In the genomic region with DNA sequence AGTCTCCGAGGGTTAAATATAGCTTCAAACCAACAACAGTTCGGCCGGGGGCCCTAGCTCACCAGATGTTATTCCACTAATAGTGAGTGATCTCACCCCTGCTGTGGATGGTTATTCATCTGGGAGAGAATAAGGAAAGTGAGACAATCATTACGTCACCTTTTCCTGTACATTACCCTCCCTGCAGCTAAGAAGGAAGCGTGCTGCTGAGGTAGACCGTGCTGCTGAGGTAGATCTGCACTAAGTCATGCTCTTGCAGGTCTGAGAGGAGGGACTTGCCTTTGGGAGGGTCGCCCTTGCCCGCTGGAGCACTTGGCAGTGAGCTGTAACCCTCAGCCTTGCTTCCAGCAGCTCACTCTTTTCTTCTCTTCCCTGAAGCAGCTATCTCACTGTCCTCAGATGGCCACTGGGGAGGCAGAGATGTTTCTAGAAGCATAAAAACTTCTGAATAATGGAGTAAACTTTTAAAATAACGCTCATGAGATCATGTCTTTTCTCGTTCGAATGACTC, we compare ENCODE assay signal across 8 mouse cellular contexts.
DNase-seq lines count a peak whose midpoint lies in the region; ATAC-seq and TF ChIP-seq lines count a peak whose summit lies in the region.

No protein-coding gene starts in this region.

- TF ChIP-seq CTCF in kidney, adult 2 months (conservative IDR thresholded peaks at IDR 0.05; ENCODE audit: insufficient read depth, insufficient read length, low read depth, low read length): no peak
- no peak for TF ChIP-seq CTCF in intestine, postnatal 0 days (IDR thresholded peaks at IDR 0.05; ENCODE audit: low read depth)

- 0 out of 2 replicates have a peak, but pooled peaks have one; percentile 28 for ATAC-seq in intestine, postnatal 0 days

- no peak overlapping the region for H3K4me3 ChIP-seq in kidney, adult 2 months (ENCODE audit: insufficient read depth, low read depth, low read length)
- H3K4me3 ChIP-seq in brown adipose tissue, adult 24 weeks (ENCODE audit: insufficient read depth, low read depth, low read length): peak overlapping the region; percentile 17
- no peak overlapping the region for H3K4me3 ChIP-seq in intestine, postnatal 0 days (ENCODE audit: low read depth, low read length)

- no peaks in the 10 kb centered on the region for H3K36me3 ChIP-seq in kidney, adult 2 months (ENCODE audit: control insufficient read depth, insufficient read depth, low read length)
- H3K36me3 ChIP-seq in intestine, postnatal 0 days (ENCODE audit: control insufficient read depth, insufficient read depth): no peaks in the 10 kb centered on the region

- no peaks in the 10 kb centered on the region for H3K4me1 ChIP-seq in kidney, adult 2 months (ENCODE audit: control insufficient read depth, insufficient read depth, low read length)
- H3K4me1 ChIP-seq in brown adipose tissue, adult 24 weeks (ENCODE audit: control insufficient read depth, insufficient read depth, insufficient read length, low read length): peaks cover 2% of the 10 kb centered on the region; the same call in 1 of the 2 replicates
- no peaks in the 10 kb centered on the region for H3K4me1 ChIP-seq in intestine, postnatal 0 days (replicated peaks; ENCODE audit: control insufficient read depth, insufficient read depth, low read length)

- no peak for TF ChIP-seq POLR2A in kidney, adult 2 months (IDR thresholded peaks at IDR 0.05; ENCODE audit: low read depth, low read length)

- peak overlapping the region; percentile 30; the same call in 1 of the 2 replicates for H3K4me2 ChIP-seq in intestine, postnatal 0 days (replicated peaks; ENCODE audit: low read depth)

- no peaks in the 10 kb centered on the region for H3K27me3 ChIP-seq in kidney, adult 2 months (replicated peaks; ENCODE audit: control insufficient read depth, insufficient read depth, low read length)
- H3K27me3 ChIP-seq in intestine, postnatal 0 days (replicated peaks; ENCODE audit: control insufficient read depth, insufficient read depth, low read length): no peaks in the 10 kb centered on the region

- H3K27ac ChIP-seq in kidney, adult 2 months (ENCODE audit: insufficient read depth, low read depth, low read length): no peak overlapping the region
- H3K27ac ChIP-seq in brown adipose tissue, adult 24 weeks (replicated peaks; ENCODE audit: low read depth, low read length): peak overlapping the region; percentile 77
- H3K27ac ChIP-seq in intestine, postnatal 0 days (ENCODE audit: low read depth, low read length): no peak overlapping the region

- no peak overlapping the region for H3K9ac ChIP-seq in intestine, postnatal 0 days (ENCODE audit: low read depth, low read length)

- 48% methylated on average over 11 of the region's 11 CpGs for WGBS in kidney, adult 2 months
- 43% methylated on average over 11 of the region's 11 CpGs for WGBS in intestine, postnatal 0 days

- H3K9me3 ChIP-seq in intestine, postnatal 0 days (ENCODE audit: control insufficient read depth): no peaks in the 10 kb centered on the region

- intact Hi-C loops in gastrocnemius, postnatal 36 days (cut with DNase I): no loop called here

- DNase-seq in kidney, adult 2 months: peak; percentile 17
- DNase-seq in kidney, adult 18-20 months: no peak
- peak; percentile 7 to 49 for DNase-seq in gastrocnemius, postnatal 36 days
- DNase-seq in retina, embryonic 14.5 days (ENCODE audit: low spot score): peak; percentile 10
- no peak for DNase-seq in spleen, postnatal 10 days (ENCODE audit: low spot score in 2 of 2)
- DNase-seq in layer of hippocampus, adult 8-10 months (ENCODE audit: low spot score in 2 of 2): no peak

Comparison
In these comparisons a context has a peak if more than half of its experiments do, and no peak if none do; other contexts are left out.
1. DNase-seq: peak in kidney, adult 2 months (single experiment), gastrocnemius, postnatal 36 days (2 of 2) and retina, embryonic 14.5 days (single experiment); none in kidney, adult 18-20 months (single experiment), spleen, postnatal 10 days (0 of 2) and layer of hippocampus, adult 8-10 months (0 of 2).